Mouse (Mus musculus): ENCODE measurements around the gene Ptprn2. TPM values are rescaled to one million over a fixed set of nuclear protein-coding genes. Genes with fewer than 3 reads are reported as not detected.

The Ptprn2 gene
- polyA plus RNA-seq, 1 experiment from 2014 or later: 16.3 TPM

- H3K9ac ChIP-seq (replicated peaks): no peak overlapping the region
- H3K4me2 ChIP-seq: no peak overlapping the region
- H3K4me1 ChIP-seq: no peaks in the 10 kb centered on the region
- no peak overlapping the region for H3K4me3 ChIP-seq (replicated peaks)
- no peaks in the 10 kb centered on the region for H3K36me3 ChIP-seq
- no peak for ATAC-seq (ENCODE audit: low FRiP score)
- H3K9me3 ChIP-seq (replicated peaks): no peaks in the 10 kb centered on the region
- H3K27me3 ChIP-seq (replicated peaks): no peaks in the 10 kb centered on the region
- no peak overlapping the region for H3K27ac ChIP-seq (replicated peaks)
- WGBS: 90% methylated on average over 4 of the region's 4 CpGs
Observed at GRCm38 (mm10) chr12:116861360-116862017, 376.0 kb downstream of the Ptprn2 start.

DNA sequence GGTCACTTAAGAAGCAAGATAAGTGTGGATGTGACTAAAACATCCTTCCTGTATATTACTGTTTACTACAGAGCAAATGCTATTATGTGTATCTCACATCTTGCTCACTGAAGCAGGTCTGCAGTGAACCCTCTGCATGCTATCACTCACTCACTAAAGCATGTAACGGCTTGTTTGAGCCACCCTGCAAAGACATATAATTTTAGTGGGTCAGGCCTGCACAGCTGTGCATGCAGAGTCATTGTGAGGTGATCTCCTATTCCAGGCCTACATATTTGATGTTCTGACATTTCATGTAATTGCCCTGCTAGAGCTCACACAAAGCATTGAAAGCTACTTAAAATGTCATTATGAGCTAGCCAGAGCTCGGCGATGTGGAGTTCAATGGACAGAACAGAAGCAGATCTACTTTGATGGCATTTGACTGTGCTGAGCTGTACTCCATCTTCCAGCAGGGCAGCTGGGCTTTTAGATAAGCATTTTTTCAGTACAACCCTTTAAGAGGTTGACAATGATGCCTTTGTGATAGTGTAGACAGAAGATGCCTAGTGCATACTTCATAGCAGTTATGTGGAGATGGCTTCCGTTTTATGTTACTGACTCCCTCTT is 377.9 kb downstream of the Ptprn2 start:
- Histone ChIP-seq H3K4me3 (replicated peaks) (no peak overlapping the region), H3K4me2 (no peak overlapping the region), H3K4me1 (no peaks in the 10 kb centered on the region), H3K9me3 (replicated peaks) (no peaks in the 10 kb centered on the region), H3K36me3 (no peaks in the 10 kb centered on the region), H3K9ac (replicated peaks) (no peak overlapping the region), H3K27ac (replicated peaks) (no peak overlapping the region), H3K27me3 (replicated peaks) (no peaks in the 10 kb centered on the region)
- WGBS: 55% methylated on average over 4 of the region's 4 CpGs
- ATAC-seq (ENCODE audit: low FRiP score): no peak

- 89% methylated on average over 1 of the region's 1 CpGs for WGBS
- Histone ChIP-seq H3K27ac (replicated peaks) (no peak overlapping the region), H3K9me3 (replicated peaks) (no peaks in the 10 kb centered on the region), H3K27me3 (replicated peaks) (no peaks in the 10 kb centered on the region), H3K9ac (replicated peaks) (no peak overlapping the region), H3K4me1 (no peaks in the 10 kb centered on the region), H3K4me3 (replicated peaks) (no peak overlapping the region), H3K36me3 (peaks cover 6% of the 10 kb centered on the region), H3K4me2 (no peak overlapping the region)
- ATAC-seq (ENCODE audit: low FRiP score): no peak
Observed at GRCm38 (mm10) chr12:116873866-116874585, 388.5 kb downstream of the Ptprn2 start.

DNA sequence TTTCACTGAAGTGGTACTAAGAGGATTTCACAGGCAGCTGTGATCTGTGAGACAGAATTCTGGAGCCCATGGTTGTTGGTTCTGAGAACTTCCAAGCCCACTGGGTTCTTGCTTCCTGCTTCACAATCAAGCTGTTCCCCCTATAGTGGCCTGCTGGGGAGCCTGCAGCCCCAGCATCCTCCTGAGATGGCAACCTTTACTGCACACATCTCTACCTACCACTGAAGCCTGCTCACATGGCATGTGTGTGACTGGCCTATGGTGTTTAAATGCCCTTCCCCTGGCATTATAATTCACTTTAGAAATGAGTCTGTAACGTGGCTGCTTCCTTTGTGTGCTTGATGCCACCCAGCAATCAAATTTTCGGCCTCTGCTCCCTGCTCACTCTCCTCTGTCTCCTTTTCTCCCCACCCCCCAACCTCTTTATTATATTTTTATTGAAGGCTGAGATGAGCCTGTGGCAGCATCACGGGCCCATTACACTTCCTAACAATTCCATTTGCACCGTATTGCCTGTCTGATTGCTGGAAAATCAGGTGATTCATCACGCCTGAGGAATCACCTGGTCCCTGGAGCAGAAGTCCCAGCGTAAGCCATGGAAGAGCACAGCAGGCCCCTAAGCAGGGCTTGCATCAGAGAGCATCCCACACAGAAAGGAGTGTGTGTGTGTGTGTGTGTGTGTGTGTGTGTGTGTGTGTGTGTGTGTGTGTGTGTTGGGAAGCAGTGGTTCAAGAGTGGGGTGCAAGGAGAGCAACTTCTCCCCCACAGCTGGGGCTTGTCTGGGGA is 402.2 kb downstream of the Ptprn2 start:
- H3K4me2 ChIP-seq: no peak overlapping the region
- no peak overlapping the region for H3K9ac ChIP-seq (replicated peaks)
- no peaks in the 10 kb centered on the region for H3K9me3 ChIP-seq (replicated peaks)
- 29% methylated on average over 6 of the region's 6 CpGs for WGBS
- ATAC-seq (ENCODE audit: low FRiP score): peak; percentile 56; the same call in 1 of the 2 replicates
- peaks cover 34% of the 10 kb centered on the region for H3K4me1 ChIP-seq
- H3K27ac ChIP-seq (replicated peaks): peak overlapping the region; percentile 74
- H3K27me3 ChIP-seq (replicated peaks): no peaks in the 10 kb centered on the region
- no peaks in the 10 kb centered on the region for H3K36me3 ChIP-seq
- no peak overlapping the region for H3K4me3 ChIP-seq (replicated peaks)

GRCm38 (mm10) chr12:116888856-116889255 is 403.3 kb downstream of the Ptprn2 start:
- Histone ChIP-seq H3K4me2 (no peak overlapping the region), H3K9me3 (replicated peaks) (no peaks in the 10 kb centered on the region), H3K27me3 (replicated peaks) (no peaks in the 10 kb centered on the region), H3K4me1 (peaks cover 40% of the 10 kb centered on the region), H3K27ac (replicated peaks) (0 out of 2 replicates have a peak overlapping the region, but pooled peaks have one; percentile 33), H3K4me3 (replicated peaks) (no peak overlapping the region), H3K36me3 (no peaks in the 10 kb centered on the region), H3K9ac (replicated peaks) (no peak overlapping the region)
- ATAC-seq (ENCODE audit: low FRiP score): no peak
- 47% methylated on average over 2 of the region's 2 CpGs for WGBS

DNA sequence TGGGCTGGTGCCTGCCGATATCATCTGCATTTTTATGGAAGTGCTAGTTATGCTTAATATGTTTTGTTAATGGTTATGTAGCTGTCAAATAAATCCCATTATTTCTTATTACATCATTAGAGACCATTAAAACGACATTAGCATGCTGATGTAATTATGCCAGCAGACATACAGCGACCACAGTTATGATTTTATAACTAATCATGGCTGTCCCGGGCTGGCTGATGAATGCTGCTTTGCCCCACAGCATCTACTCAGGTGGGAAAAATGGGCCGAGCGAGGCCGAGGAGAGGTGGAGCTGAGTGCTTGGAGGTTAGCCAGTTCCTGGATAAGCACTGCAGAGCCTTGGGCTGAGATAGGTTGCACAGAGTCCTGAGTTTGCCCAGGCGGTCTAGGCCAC is 407.1 kb downstream of the Ptprn2 start:
- ATAC-seq (ENCODE audit: low FRiP score): peak; percentile 83
- no peaks in the 10 kb centered on the region for H3K9me3 ChIP-seq (replicated peaks)
- H3K4me2 ChIP-seq: no peak overlapping the region
- no peak overlapping the region for H3K9ac ChIP-seq (replicated peaks)
- 36% methylated on average over 8 of the region's 8 CpGs for WGBS
- no peaks in the 10 kb centered on the region for H3K36me3 ChIP-seq
- no peaks in the 10 kb centered on the region for H3K27me3 ChIP-seq (replicated peaks)
- H3K4me3 ChIP-seq (replicated peaks): no peak overlapping the region
- peaks cover 30% of the 10 kb centered on the region for H3K4me1 ChIP-seq
- 0 out of 2 replicates have a peak overlapping the region, but pooled peaks have one; percentile 34 for H3K27ac ChIP-seq (replicated peaks)

- no peak for ATAC-seq (ENCODE audit: low FRiP score)
- WGBS: 55% methylated on average over 2 of the region's 2 CpGs
- no peak overlapping the region for H3K4me3 ChIP-seq (replicated peaks)
- H3K27ac ChIP-seq (replicated peaks): no peak overlapping the region
- no peaks in the 10 kb centered on the region for H3K27me3 ChIP-seq (replicated peaks)
- H3K36me3 ChIP-seq: no peaks in the 10 kb centered on the region; the same call in 1 of the 2 replicates
- no peak overlapping the region for H3K9ac ChIP-seq (replicated peaks)
- H3K4me1 ChIP-seq: peaks cover 12% of the 10 kb centered on the region
- no peak overlapping the region for H3K4me2 ChIP-seq
- no peaks in the 10 kb centered on the region for H3K9me3 ChIP-seq (replicated peaks)
Observed at GRCm38 (mm10) chr12:116896651-116897050, 411.1 kb downstream of the Ptprn2 start.

GRCm38 (mm10) chr12:116901773-116902172 is 416.3 kb downstream of the Ptprn2 start:
- H3K27me3 ChIP-seq (replicated peaks): no peaks in the 10 kb centered on the region
- H3K9ac ChIP-seq (replicated peaks): no peak overlapping the region
- 24% methylated on average over 3 of the region's 3 CpGs for WGBS
- H3K36me3 ChIP-seq: no peaks in the 10 kb centered on the region; the same call in 1 of the 2 replicates
- no peak overlapping the region for H3K27ac ChIP-seq (replicated peaks)
- no peaks in the 10 kb centered on the region for H3K4me1 ChIP-seq
- ATAC-seq (ENCODE audit: low FRiP score): no peak
- H3K4me2 ChIP-seq: no peak overlapping the region
- H3K9me3 ChIP-seq (replicated peaks): no peaks in the 10 kb centered on the region
- no peak overlapping the region for H3K4me3 ChIP-seq (replicated peaks)

GRCm38 (mm10) chr12:116907424-116907823 is 421.9 kb downstream of the Ptprn2 start:
- H3K27ac ChIP-seq (replicated peaks): peak overlapping the region; percentile 49
- WGBS: 21% methylated on average over 1 of the region's 1 CpGs
- no peaks in the 10 kb centered on the region for H3K9me3 ChIP-seq (replicated peaks)
- no peaks in the 10 kb centered on the region for H3K27me3 ChIP-seq (replicated peaks)
- H3K36me3 ChIP-seq: no peaks in the 10 kb centered on the region
- ATAC-seq (ENCODE audit: low FRiP score): peak; percentile 49
- no peak overlapping the region for H3K9ac ChIP-seq (replicated peaks)
- H3K4me3 ChIP-seq (replicated peaks): no peak overlapping the region
- H3K4me1 ChIP-seq: peaks cover 22% of the 10 kb centered on the region
- H3K4me2 ChIP-seq: no peak overlapping the region

DNA sequence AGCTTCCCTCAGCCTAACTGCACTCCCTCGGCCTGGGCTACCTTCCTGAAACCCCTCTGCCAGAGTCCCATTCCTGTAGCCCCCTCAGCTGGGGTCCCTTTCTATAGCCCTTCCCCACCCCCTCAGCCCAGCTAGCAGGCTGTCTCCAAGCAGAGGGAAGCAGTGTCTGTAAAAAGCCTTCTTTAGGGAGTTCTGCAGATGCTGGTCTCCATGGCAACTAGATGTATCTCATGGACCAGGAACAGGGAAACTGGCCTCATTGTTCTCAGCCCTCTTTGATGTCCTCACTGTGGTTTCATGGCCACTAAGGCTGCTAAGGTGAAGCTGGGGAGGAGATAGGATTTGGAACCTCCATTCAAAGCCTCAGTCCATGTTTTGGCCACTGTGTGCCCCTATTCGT is 423.1 kb downstream of the Ptprn2 start:
- Histone ChIP-seq H3K27me3 (replicated peaks) (no peaks in the 10 kb centered on the region), H3K27ac (replicated peaks) (peak overlapping the region; percentile 72), H3K4me2 (no peak overlapping the region), H3K9ac (replicated peaks) (no peak overlapping the region), H3K36me3 (no peaks in the 10 kb centered on the region), H3K4me1 (peaks cover 22% of the 10 kb centered on the region), H3K4me3 (replicated peaks) (no peak overlapping the region), H3K9me3 (replicated peaks) (no peaks in the 10 kb centered on the region)
- WGBS: 29% methylated on average over 2 of the region's 2 CpGs
- peak; percentile 85 for ATAC-seq (ENCODE audit: low FRiP score)

GRCm38 (mm10) chr12:116916776-116917175 is 431.3 kb downstream of the Ptprn2 start:
- Histone ChIP-seq H3K9me3 (replicated peaks) (no peaks in the 10 kb centered on the region), H3K27me3 (replicated peaks) (no peaks in the 10 kb centered on the region), H3K4me3 (replicated peaks) (no peak overlapping the region), H3K4me2 (no peak overlapping the region), H3K9ac (replicated peaks) (no peak overlapping the region), H3K4me1 (peaks cover 27% of the 10 kb centered on the region), H3K27ac (replicated peaks) (no peak overlapping the region), H3K36me3 (no peaks in the 10 kb centered on the region)
- 89% methylated on average over 5 of the region's 5 CpGs for WGBS
- ATAC-seq (ENCODE audit: low FRiP score): no peak

Measured in neural tube, embryonic 15.5 days (tissue).